Mouse (Mus musculus) CH12.LX (cell line): ENCODE results near the gene Stap2. TPM values are rescaled to one million over a fixed set of nuclear protein-coding genes. Genes with fewer than 3 reads are reported as not detected.

Experiments used
- DNase-seq: peaks from one replicate; pipeline ENCODE4 v3.0.0-alpha.2; 2013; ENCODE audit errors: extremely low read depth
- H3K27ac ChIP-seq: 2 replicates; pipeline ENCODE4 v1.5.1; 2012; ENCODE audit warnings: low read depth, mild to moderate bottlenecking, control low read depth, moderate library complexity; ENCODE audit not compliant: insufficient read depth
- H3K27me3 ChIP-seq: replicated peaks from 2 replicates; pipeline ENCODE3; 2012; ENCODE audit warnings: inconsistent platforms
- H3K36me3 ChIP-seq, 2 experiments: replicated peaks in 1 of 2; 2 replicates each; pipeline versions ENCODE3 to v1.6.1; 2012; ENCODE audit warnings: inconsistent platforms in 1 of 2, low read length in 1 of 2, mild to moderate bottlenecking in 1 of 2, mixed read lengths in 1 of 2, moderate library complexity in 1 of 2; ENCODE audit not compliant: control insufficient read depth in 1 of 2, insufficient read depth in 1 of 2
- H3K4me1 ChIP-seq, 2 experiments: 2 replicates each; pipeline ENCODE4 v1.6.1; 2012; ENCODE audit warnings: inconsistent platforms in 1 of 2, moderate library complexity in 1 of 2; ENCODE audit not compliant: insufficient read depth in 2 of 2, control insufficient read depth in 1 of 2
- H3K4me2 ChIP-seq: 2 replicates; pipeline ENCODE4 v1.6.1; 2012; ENCODE audit warnings: low read depth, mild to moderate bottlenecking, control low read depth; ENCODE audit not compliant: poor library complexity, insufficient read depth, severe bottlenecking
- H3K4me3 ChIP-seq, 3 experiments: fragments of 150-350 bp in 1 of 3; sonication (generic) in 1 of 3; replicated peaks in 1 of 3; 2 replicates each; pipeline versions ENCODE3 to v1.5.1; 2011 to 2012; ENCODE audit warnings: low read depth in 2 of 3, low read length in 2 of 3, mild to moderate bottlenecking in 2 of 3, moderate library complexity in 2 of 3, control low read depth in 1 of 3, improper control_type of control experiment in 1 of 3, inconsistent platforms in 1 of 3, mixed read lengths in 1 of 3; ENCODE audit not compliant: poor library complexity in 1 of 3
- H3K79me2 ChIP-seq: replicated peaks from 2 replicates; pipeline ENCODE4 v1.6.1; 2012; ENCODE audit warnings: mild to moderate bottlenecking, moderate library complexity; ENCODE audit not compliant: control insufficient read depth, poor library complexity, insufficient read depth, severe bottlenecking; ENCODE audit errors: extremely low read depth
- H3K9ac ChIP-seq: 2 replicates; pipeline ENCODE4 v1.6.1; 2012; ENCODE audit warnings: low read depth, mild to moderate bottlenecking, control low read depth, moderate library complexity; ENCODE audit not compliant: insufficient read depth
- H3K9me3 ChIP-seq: replicated peaks from 2 replicates; pipeline ENCODE3; 2012; ENCODE audit warnings: low read length, inconsistent platforms, mixed read lengths
- BHLHE40 ChIP-seq: IDR thresholded peaks from 2 replicates; pipeline ENCODE4 v1.6.1; 2011; ENCODE audit warnings: mild to moderate bottlenecking, low read depth, low read length, improper control_type of control experiment
- CHD1 ChIP-seq: IDR thresholded peaks from 2 replicates; pipeline ENCODE4 v1.6.1; 2012; ENCODE audit warnings: low read depth, low read length, improper control_type of control experiment, inconsistent platforms
- E2F4 ChIP-seq: IDR thresholded peaks from 2 replicates; pipeline ENCODE4 v1.6.1; 2011; ENCODE audit warnings: low read depth, low read length, improper control_type of control experiment; ENCODE audit not compliant: insufficient replicate concordance
- ETS1 ChIP-seq: conservative IDR thresholded peaks from 2 replicates; pipeline ENCODE4 v1.6.1; 2012; ENCODE audit warnings: low read depth, mild to moderate bottlenecking, inconsistent platforms, low read length, improper control_type of control experiment, moderate library complexity
- IRF4 ChIP-seq: IDR thresholded peaks from 2 replicates; pipeline ENCODE4 v1.6.1; 2014; ENCODE audit warnings: low read depth, mild to moderate bottlenecking, inconsistent platforms, low read length, improper control_type of control experiment
- JUND ChIP-seq: conservative IDR thresholded peaks from 2 replicates; pipeline ENCODE4 v1.6.1; 2011; ENCODE audit warnings: low read depth, low read length, improper control_type of control experiment
- MAFK ChIP-seq: IDR thresholded peaks from 2 replicates; pipeline ENCODE4 v1.6.1; 2011; ENCODE audit warnings: low read length, improper control_type of control experiment; ENCODE audit not compliant: insufficient replicate concordance
- MXI1 ChIP-seq: IDR thresholded peaks from 2 replicates; pipeline ENCODE4 v1.6.1; 2011; ENCODE audit warnings: mild to moderate bottlenecking, low read depth, low read length, improper control_type of control experiment
- MYC ChIP-seq: IDR thresholded peaks from 2 replicates; pipeline ENCODE4 v1.6.1; 2011; ENCODE audit warnings: low read depth, mild to moderate bottlenecking, improper control_type of control experiment, low read length
- NRF1 ChIP-seq: IDR thresholded peaks from 2 replicates; pipeline ENCODE4 v1.6.1; 2014; ENCODE audit warnings: low read depth, mild to moderate bottlenecking, inconsistent platforms, low read length, improper control_type of control experiment, moderate library complexity
- POLR2AphosphoS2 ChIP-seq: IDR thresholded peaks from 2 replicates; pipeline ENCODE4 v1.6.1; 2011; ENCODE audit warnings: low read depth, low read length, improper control_type of control experiment
- RAD21 ChIP-seq: IDR thresholded peaks from 2 replicates; pipeline ENCODE4 v1.6.1; 2011; ENCODE audit warnings: low read depth, mild to moderate bottlenecking, low read length, improper control_type of control experiment, moderate library complexity
- SMC3 ChIP-seq: IDR thresholded peaks from 2 replicates; pipeline ENCODE4 v1.6.1; 2011; ENCODE audit warnings: low read depth, low read length, improper control_type of control experiment
- TBP ChIP-seq: conservative IDR thresholded peaks from 2 replicates; pipeline ENCODE4 v1.6.1; 2011; ENCODE audit warnings: low read depth, low read length, improper control_type of control experiment
- TCF12 ChIP-seq: IDR thresholded peaks from 2 replicates; pipeline ENCODE4 v1.6.1; 2014; ENCODE audit warnings: low read depth, mild to moderate bottlenecking, inconsistent platforms, low read length, improper control_type of control experiment
- USF1 ChIP-seq: IDR thresholded peaks from 2 replicates; pipeline ENCODE4 v1.6.1; 2014; ENCODE audit warnings: low read depth, mild to moderate bottlenecking, inconsistent platforms, low read length, improper control_type of control experiment
- USF2 ChIP-seq: conservative IDR thresholded peaks from 2 replicates; pipeline ENCODE4 v1.6.1; 2011; ENCODE audit warnings: low read depth, low read length, improper control_type of control experiment
- ZC3H11A ChIP-seq: IDR thresholded peaks from 2 replicates; pipeline ENCODE4 v1.6.1; 2012; ENCODE audit warnings: low read depth, mild to moderate bottlenecking, inconsistent platforms, low read length, improper control_type of control experiment
- ZNF384 ChIP-seq: IDR thresholded peaks from 2 replicates; pipeline ENCODE4 v1.6.1; 2012; ENCODE audit warnings: low read depth, low read length, improper control_type of control experiment, inconsistent platforms
- dilution Hi-C: fragments of 300-500 bp; cut with MboI; formaldehyde crosslinking; loops from 2 replicates; pipeline ENCODE4 v1.14.3; 2020; ENCODE audit warnings: low sequenced_read_pairs; ENCODE audit not compliant: extremely low pct_unique_long_range_greater_than_20kb, extremely low pct_ligation_motif_present
- in situ Hi-C: fragments of 300-500 bp; cut with MboI; formaldehyde crosslinking; loops from 3 replicates; pipeline ENCODE4 v1.14.3; 2019; ENCODE audit warnings: low sequenced_read_pairs, low pct_ligation_motif_present, low pct_unique_long_range_greater_than_20kb, mixed read lengths
- polyA plus RNA-seq: library from polyadenylated mRNA; unstranded; fragments of >175 nt; gene quantifications from 2 replicates; pipeline ENCODE4 v1.2.1, GENCODE M21; 2012; ENCODE audit warnings: low read depth; ENCODE audit not compliant: insufficient read length
- total RNA-seq, 2 experiments: library from RNA; depleted of rRNA; stranded (reverse); fragments of 300-350 nt in 1 of 2; fragments of >200 nt in 1 of 2; gene quantifications; 2 replicates each; pipeline ENCODE4 v1.2.3; 2012 to 2014

Stap2 gene
- total and polyA plus RNA-seq, 3 experiments: 0.51 to 3.2 (median 0.52) TPM

GRCm38 (mm10) chr17:55968210-55968609 is 37.2 kb downstream of the Stap2 start:
- DNase-seq: no peak
- Histone ChIP-seq H3K27me3 (no peaks in the 10 kb centered on the region), H3K4me2 (no peak overlapping the region), H3K79me2 (no peaks in the 10 kb centered on the region), H3K27ac (no peak overlapping the region), H3K9me3 (no peaks in the 10 kb centered on the region), H3K9ac (no peak overlapping the region), H3K4me3 (no peak overlapping the region), H3K36me3 (peaks cover 33 to 70% of the 10 kb centered on the region in 2 experiments), H3K4me1 (peaks cover 0 to 16% of the 10 kb centered on the region in 2 experiments; a peak in 3 of 4 replicates)
- in situ Hi-C loops: no loop called here
- dilution Hi-C loops: no loop called here
- TF ChIP-seq USF1 (no peak), IRF4 (no peak)

DNA sequence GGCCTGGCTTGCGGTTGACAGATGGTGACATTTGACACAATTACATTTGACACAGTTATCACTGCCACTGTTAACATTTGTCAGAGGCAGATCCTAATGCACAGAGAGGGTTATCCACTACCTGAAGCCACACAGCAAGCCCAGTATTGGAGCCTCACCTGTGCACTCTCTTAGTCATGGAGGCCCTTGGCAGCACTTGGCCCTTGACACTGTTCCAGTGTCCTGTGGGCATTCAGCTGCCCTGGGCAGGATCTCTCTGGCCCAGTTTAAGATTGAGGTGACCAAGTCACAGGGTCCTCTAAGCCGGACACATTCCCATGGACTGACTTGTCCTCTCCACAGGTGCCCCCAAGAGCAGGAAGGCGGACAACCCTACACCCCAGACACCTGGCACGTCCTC is 38.2 kb downstream of the Stap2 start:
- DNase-seq: no peak
- in situ Hi-C loops (no loop called here), dilution Hi-C loops (no loop called here)
- Histone ChIP-seq H3K4me2 (no peak overlapping the region), H3K4me1 (peaks cover 0 to 16% of the 10 kb centered on the region in 2 experiments; a peak in 3 of 4 replicates), H3K27me3 (no peaks in the 10 kb centered on the region), H3K36me3 (peaks cover 39 to 78% of the 10 kb centered on the region in 2 experiments), H3K79me2 (no peaks in the 10 kb centered on the region), H3K4me3 (no peak overlapping the region), H3K9ac (no peak overlapping the region), H3K9me3 (no peaks in the 10 kb centered on the region), H3K27ac (no peak overlapping the region)
- no peak for TF ChIP-seq SMC3
- TF ChIP-seq MYC: no peak
- TF ChIP-seq ZNF384: no peak
- no peak for TF ChIP-seq POLR2AphosphoS2
- TF ChIP-seq IRF4: no peak
- TF ChIP-seq CHD1: no peak
- TF ChIP-seq JUND: no peak
- no peak for TF ChIP-seq ETS1
- TF ChIP-seq MXI1: no peak
- TF ChIP-seq TBP: no peak
- TF ChIP-seq BHLHE40: no peak
- no peak for TF ChIP-seq ZC3H11A
- TF ChIP-seq TCF12: no peak
- no peak for TF ChIP-seq MAFK
- no peak for TF ChIP-seq USF2
- TF ChIP-seq E2F4: no peak
- TF ChIP-seq NRF1: no peak
- no peak for TF ChIP-seq RAD21
